Mouse (Mus musculus): ENCODE measurements around the gene Tra2a.

DNA sequence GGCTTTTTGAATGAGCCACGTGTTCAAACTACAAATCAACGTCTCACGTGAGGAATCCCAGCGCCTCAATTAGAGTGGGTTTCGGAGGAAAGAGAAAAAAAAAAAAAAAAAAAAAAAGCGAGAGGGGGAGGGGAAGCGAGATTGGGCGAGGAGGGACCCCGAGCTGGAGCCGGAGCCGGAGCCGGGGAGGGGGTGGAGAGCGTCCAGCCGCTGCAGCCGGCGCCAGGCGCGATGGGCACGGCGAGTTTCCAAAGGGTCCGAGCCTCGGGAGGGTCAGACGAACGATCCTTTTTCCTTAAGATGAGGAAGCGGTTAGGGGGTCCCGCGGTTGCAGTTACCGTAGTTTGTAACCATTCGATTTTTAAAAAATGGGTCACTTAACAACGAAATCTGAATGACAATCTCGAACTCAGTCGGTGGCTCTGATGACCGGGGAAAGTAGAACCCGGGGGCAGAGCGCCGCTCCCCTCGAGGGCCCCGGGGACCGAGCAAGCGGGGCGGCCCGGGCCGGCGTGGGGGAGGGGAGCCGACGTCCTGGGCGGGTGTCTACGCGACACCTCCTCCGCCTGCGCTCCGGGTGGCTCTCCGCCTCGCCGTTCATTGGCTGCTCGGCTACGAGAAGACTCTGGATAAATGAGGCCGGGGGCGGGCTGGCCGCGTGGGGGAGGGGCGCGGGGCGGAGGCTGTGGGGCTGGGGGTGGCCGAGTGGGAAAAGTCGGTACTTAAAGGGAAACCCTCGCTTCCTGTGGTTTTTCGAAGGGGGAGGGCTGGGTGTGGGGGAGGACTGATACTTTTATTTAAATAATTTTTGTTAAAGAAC lies 48.7 kb downstream of the Tra2a start, which contains the start of gene Igf2bp3:
- TF ChIP-seq TAL1 (IDR thresholded peaks at IDR 0.05; ENCODE audit: low read length): no peak
- TF ChIP-seq GATA1 (IDR thresholded peaks at IDR 0.05; ENCODE audit: low read length): no peak

Data from erythroblast, embryonic 14.5 days (primary cell).